ENCODE assay signal across 9 mouse cellular contexts in genomic region chr5:35981976-35982375, GRCm38 (mm10).
DNase-seq lines count a peak whose midpoint lies in the region; ATAC-seq lines count a peak whose summit lies in the region.
"Had no signal": no experiment of that assay in that cellular context is flagged by ENCODE, and none has a peak within 500 bp of the region (broad histone marks: within the 10 kb centered on the region; RNA-seq: fewer than 3 reads in every experiment).

No protein-coding gene starts in this region.

- H3K9ac ChIP-seq in forebrain, embryonic 14.5 days (ENCODE audit: low read length), result no peak overlapping the region

- WGBS in forebrain, embryonic 14.5 days, result 42% methylated on average over 4 of the region's 4 CpGs
- WGBS in limb, embryonic 10.5 days, result 46% methylated on average over 4 of the region's 4 CpGs

- H3K27me3 ChIP-seq in forebrain, embryonic 14.5 days (replicated peaks; ENCODE audit: control insufficient read depth, insufficient read depth, low read length), result no peaks in the 10 kb centered on the region
- H3K27me3 ChIP-seq in limb, embryonic 10.5 days (ENCODE audit: low read depth, poor library complexity, severe bottlenecking), result no peaks in the 10 kb centered on the region

- no peak overlapping the region for H3K4me3 ChIP-seq in forebrain, embryonic 14.5 days (ENCODE audit: low read depth, low read length)
- H3K4me3 ChIP-seq in limb, embryonic 10.5 days, result no peak overlapping the region
- H3K4me3 ChIP-seq: myocyte had no signal

- no peak overlapping the region for H3K27ac ChIP-seq in forebrain, embryonic 14.5 days (ENCODE audit: low read depth, low read length)
- H3K27ac ChIP-seq in limb, embryonic 10.5 days, result 0 out of 2 replicates have a peak overlapping the region, but pooled peaks have one; percentile 26

- ATAC-seq in forebrain, embryonic 14.5 days, result peak; percentile 77

- peaks cover 54% of the 10 kb centered on the region for H3K36me3 ChIP-seq in forebrain, embryonic 14.5 days (ENCODE audit: control insufficient read depth, insufficient read depth, low read length)
- peaks cover 59% of the 10 kb centered on the region for H3K36me3 ChIP-seq in limb, embryonic 10.5 days

- no peaks in the 10 kb centered on the region for H3K9me3 ChIP-seq in forebrain, embryonic 14.5 days (replicated peaks; ENCODE audit: control insufficient read depth, low read length)
- no peaks in the 10 kb centered on the region for H3K9me3 ChIP-seq in limb, embryonic 10.5 days (replicated peaks)

- DNase-seq in heart, adult 18-20 months, result peak; percentile 61 to 92
- no peak for DNase-seq in heart, adult 11 months
- peak; percentile 64 for DNase-seq in c-Kit-positive CD71-negative TER-119-negative erythroid progenitor cells, embryonic 14.5 days (ENCODE audit: low read depth)
- peak; percentile 84 for DNase-seq in forebrain, embryonic 14.5 days (ENCODE audit: low spot score)
- peak; percentile 37 for DNase-seq in hindlimb bud, embryonic 11.5 days (ENCODE audit: extremely low spot score, low read depth, low spot score)
- DNase-seq in limb, embryonic 10.5 days (ENCODE audit: low spot score), result peak; percentile 89
- peak; percentile 87 for DNase-seq in naive thymus-derived CD4-positive, alpha-beta T cell, adult 2 months (ENCODE audit: low read depth)
- DNase-seq in spleen, postnatal 4 days (ENCODE audit: low spot score in 2 of 2), result peak; percentile 72 to 90

- H3K4me2 ChIP-seq in forebrain, embryonic 14.5 days (ENCODE audit: low read length), result no peak overlapping the region

- no peaks in the 10 kb centered on the region for H3K4me1 ChIP-seq in forebrain, embryonic 14.5 days (ENCODE audit: control insufficient read depth, insufficient read depth, low read length)
- H3K4me1 ChIP-seq in limb, embryonic 10.5 days, result peaks cover 13% of the 10 kb centered on the region
